Mouse (Mus musculus) forebrain, embryonic 15.5 days (tissue): ENCODE measurements around the gene Arid5b. TPM values are rescaled to one million over a fixed set of nuclear protein-coding genes. Genes with fewer than 3 reads are reported as not detected.

ENCODE experiments used
- ATAC-seq: fragments of 200-750 bp; cut with Nextera tagmentation; replicated peaks from 2 replicates; pipeline ENCODE4 v1.8.0; 2017; ENCODE audit warnings: mild to moderate bottlenecking, moderate TSS enrichment, moderate library complexity
- H3K27ac ChIP-seq: fragments of 300-500 bp; sonication (generic); replicated peaks from 2 replicates; pipeline ENCODE4 v1.5.1; 2015; ENCODE audit warnings: mild to moderate bottlenecking, inconsistent platforms
- H3K27me3 ChIP-seq: fragments of 300-500 bp; sonication (generic); 2 replicates; pipeline ENCODE4 v1.6.1; 2015; ENCODE audit warnings: inconsistent platforms
- H3K36me3 ChIP-seq: fragments of 300-500 bp; sonication (generic); 2 replicates; pipeline ENCODE4 v1.6.1; 2015; ENCODE audit warnings: mild to moderate bottlenecking, inconsistent platforms
- H3K4me1 ChIP-seq: fragments of 300-500 bp; sonication (generic); 2 replicates; pipeline ENCODE4 v1.6.1; 2015; ENCODE audit warnings: inconsistent platforms
- H3K4me2 ChIP-seq: fragments of 300-500 bp; sonication (generic); replicated peaks from 2 replicates; pipeline ENCODE4 v1.6.1; 2015; ENCODE audit warnings: mild to moderate bottlenecking, inconsistent platforms
- H3K4me3 ChIP-seq: fragments of 300-500 bp; sonication (generic); 2 replicates; pipeline ENCODE4 v1.5.1; 2015; ENCODE audit warnings: mild to moderate bottlenecking, inconsistent platforms
- H3K9ac ChIP-seq: fragments of 300-500 bp; sonication (generic); replicated peaks from 2 replicates; pipeline ENCODE4 v1.6.1; 2015; ENCODE audit warnings: mild to moderate bottlenecking, inconsistent platforms
- H3K9me3 ChIP-seq: fragments of 300-500 bp; sonication (generic); 2 replicates; pipeline ENCODE4 v1.6.1; 2016; ENCODE audit warnings: inconsistent platforms
- WGBS: fragments of 180-500 bp; shearing (Covaris S2); methylation state at CpG from one replicate; pipeline ENCODE4 v1.1.7; 2015; ENCODE audit warnings: mixed read lengths; 5-methylcytosine and 5-hydroxymethylcytosine counted together
- polyA plus RNA-seq: library from polyadenylated mRNA; unstranded; fragments of >200 nt; fragmentation: Nextera tagmentation; extraction: Ambion mirVana; gene quantifications from 2 replicates; pipeline ENCODE4 v1.2.1, GENCODE M21; 2015

Arid5b gene
- polyA plus RNA-seq, 1 experiment from 2014 or later = 15.1 TPM

- Histone ChIP-seq H3K4me1 (peaks cover 13% of the 10 kb centered on the region), H3K9ac (no peak overlapping the region), H3K36me3 (no peaks in the 10 kb centered on the region), H3K9me3 (no peaks in the 10 kb centered on the region), H3K27me3 (no peaks in the 10 kb centered on the region), H3K27ac (0 out of 2 replicates have a peak overlapping the region, but pooled peaks have one; percentile 28), H3K4me2 (peak overlapping the region; percentile 39), H3K4me3 (no peak overlapping the region)
- ATAC-seq = peak; percentile 39; the same call in 1 of the 2 replicates
- WGBS = 7% methylated on average over 11 of the region's 11 CpGs
These were observed 125.0 kb downstream of the Arid5b start for GRCm38 (mm10) chr10:68153344-68154045.

DNA sequence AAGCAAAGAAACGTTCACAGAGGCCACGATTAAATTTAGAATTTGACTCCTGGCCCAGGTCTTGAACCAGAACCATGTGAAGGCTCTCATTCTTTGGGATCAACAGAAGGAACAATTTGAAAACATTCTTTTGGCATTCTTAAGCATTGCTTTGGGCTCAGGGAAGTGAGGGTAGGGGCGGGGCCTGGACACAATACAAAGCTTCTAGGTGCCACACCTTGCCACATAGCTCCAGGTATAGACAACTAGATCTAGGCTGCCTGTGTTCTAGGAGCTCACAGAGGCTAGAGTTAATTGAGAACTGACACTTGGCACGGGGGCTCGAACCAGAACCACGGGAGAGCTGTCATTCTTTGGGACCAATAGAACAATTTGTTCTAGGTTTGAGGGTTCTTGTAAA lies 130.0 kb downstream of the Arid5b start:
- no peak overlapping the region for H3K4me3 ChIP-seq
- no peak overlapping the region for H3K27ac ChIP-seq
- H3K27me3 ChIP-seq = no peaks in the 10 kb centered on the region
- no peak overlapping the region for H3K9ac ChIP-seq
- 81% methylated on average over 6 of the region's 6 CpGs for WGBS
- H3K9me3 ChIP-seq = no peaks in the 10 kb centered on the region
- no peak for ATAC-seq
- no peaks in the 10 kb centered on the region for H3K36me3 ChIP-seq
- no peak overlapping the region for H3K4me2 ChIP-seq
- peaks cover 8% of the 10 kb centered on the region for H3K4me1 ChIP-seq

DNA sequence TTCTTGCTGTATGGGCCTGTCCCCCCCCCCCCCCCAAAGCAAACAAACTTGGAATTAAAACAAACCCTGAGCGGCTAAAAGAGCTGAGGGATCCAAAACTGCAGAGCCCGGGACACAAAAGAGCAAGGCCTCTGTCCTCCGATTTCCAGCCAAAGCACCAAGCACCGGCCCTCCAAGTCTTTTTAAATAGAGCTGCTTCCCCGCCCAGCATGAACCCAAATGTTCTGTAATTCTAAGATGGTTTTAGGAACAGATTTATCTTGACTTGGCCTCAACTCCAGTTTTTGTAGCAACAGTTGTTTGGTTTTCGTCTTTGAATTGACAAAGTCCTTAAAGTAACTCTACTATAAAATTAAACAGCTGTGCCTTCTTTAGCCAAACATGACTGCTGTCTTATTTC lies 130.8 kb downstream of the Arid5b start:
- H3K4me3 ChIP-seq = no peak overlapping the region
- no peaks in the 10 kb centered on the region for H3K36me3 ChIP-seq
- no peaks in the 10 kb centered on the region for H3K9me3 ChIP-seq
- H3K4me1 ChIP-seq = peaks cover 3% of the 10 kb centered on the region
- WGBS = 28% methylated on average over 6 of the region's 6 CpGs
- no peak overlapping the region for H3K27ac ChIP-seq
- no peak overlapping the region for H3K9ac ChIP-seq
- ATAC-seq = no peak
- no peaks in the 10 kb centered on the region for H3K27me3 ChIP-seq
- no peak overlapping the region for H3K4me2 ChIP-seq

GRCm38 (mm10) chr10:68146842-68147241 lies 131.7 kb downstream of the Arid5b start:
- Histone ChIP-seq H3K36me3 (no peaks in the 10 kb centered on the region), H3K4me2 (no peak overlapping the region), H3K9me3 (no peaks in the 10 kb centered on the region), H3K4me3 (no peak overlapping the region), H3K27me3 (no peaks in the 10 kb centered on the region), H3K9ac (no peak overlapping the region), H3K27ac (no peak overlapping the region), H3K4me1 (peaks cover 10% of the 10 kb centered on the region)
- WGBS = 9% methylated on average over 5 of the region's 5 CpGs
- 0 out of 2 replicates have a peak, but pooled peaks have one; percentile 31 for ATAC-seq

- H3K4me1 ChIP-seq = peaks cover 10% of the 10 kb centered on the region
- H3K4me2 ChIP-seq = no peak overlapping the region
- H3K4me3 ChIP-seq = no peak overlapping the region
- no peaks in the 10 kb centered on the region for H3K9me3 ChIP-seq
- H3K27me3 ChIP-seq = no peaks in the 10 kb centered on the region
- no peaks in the 10 kb centered on the region for H3K36me3 ChIP-seq
- ATAC-seq = no peak
- no peak overlapping the region for H3K27ac ChIP-seq
- WGBS = 85% methylated on average over 18 of the region's 18 CpGs
- no peak overlapping the region for H3K9ac ChIP-seq
These were observed 133.1 kb downstream of the Arid5b start for GRCm38 (mm10) chr10:68145286-68145950.

- H3K36me3 ChIP-seq = no peaks in the 10 kb centered on the region
- H3K27me3 ChIP-seq = no peaks in the 10 kb centered on the region
- H3K9ac ChIP-seq = no peak overlapping the region
- 47% methylated on average over 4 of the region's 4 CpGs for WGBS
- 0 out of 2 replicates have a peak overlapping the region, but pooled peaks have one; percentile 11 for H3K27ac ChIP-seq
- no peak overlapping the region for H3K4me3 ChIP-seq
- H3K4me2 ChIP-seq = no peak overlapping the region
- peaks cover 10% of the 10 kb centered on the region for H3K4me1 ChIP-seq
- H3K9me3 ChIP-seq = 0 out of 2 replicates have a peak, but pooled peaks cover 4% of the 10 kb centered on the region
- no peak for ATAC-seq
These were observed 136.0 kb downstream of the Arid5b start for GRCm38 (mm10) chr10:68142501-68142900.

- no peaks in the 10 kb centered on the region for H3K27me3 ChIP-seq
- 96% methylated on average over 7 of the region's 7 CpGs for WGBS
- H3K27ac ChIP-seq = no peak overlapping the region
- ATAC-seq = no peak
- 0 out of 2 replicates have a peak, but pooled peaks cover 4% of the 10 kb centered on the region for H3K9me3 ChIP-seq
- peaks cover 18% of the 10 kb centered on the region for H3K4me1 ChIP-seq
- no peak overlapping the region for H3K4me2 ChIP-seq
- no peaks in the 10 kb centered on the region for H3K36me3 ChIP-seq
- no peak overlapping the region for H3K9ac ChIP-seq
- no peak overlapping the region for H3K4me3 ChIP-seq
These were observed 137.0 kb downstream of the Arid5b start for GRCm38 (mm10) chr10:68141567-68141966.

GRCm38 (mm10) chr10:68140871-68141270 lies 137.7 kb downstream of the Arid5b start:
- Histone ChIP-seq H3K27ac (no peak overlapping the region), H3K4me3 (no peak overlapping the region), H3K4me2 (no peak overlapping the region), H3K4me1 (peaks cover 25% of the 10 kb centered on the region), H3K27me3 (no peaks in the 10 kb centered on the region), H3K9ac (no peak overlapping the region), H3K36me3 (no peaks in the 10 kb centered on the region), H3K9me3 (0 out of 2 replicates have a peak, but pooled peaks cover 4% of the 10 kb centered on the region)
- 79% methylated on average over 2 of the region's 2 CpGs for WGBS
- ATAC-seq = no peak

- no peak overlapping the region for H3K27ac ChIP-seq
- no peaks in the 10 kb centered on the region for H3K27me3 ChIP-seq
- peaks cover 30% of the 10 kb centered on the region for H3K4me1 ChIP-seq
- WGBS = 69% methylated on average over 6 of the region's 6 CpGs
- H3K4me3 ChIP-seq = no peak overlapping the region
- no peak overlapping the region for H3K4me2 ChIP-seq
- H3K36me3 ChIP-seq = no peaks in the 10 kb centered on the region
- ATAC-seq = no peak
- H3K9me3 ChIP-seq = 0 out of 2 replicates have a peak, but pooled peaks cover 4% of the 10 kb centered on the region
- H3K9ac ChIP-seq = no peak overlapping the region
These were observed 138.2 kb downstream of the Arid5b start for GRCm38 (mm10) chr10:68140306-68140705.

- Histone ChIP-seq H3K9ac (no peak overlapping the region), H3K27me3 (no peaks in the 10 kb centered on the region), H3K9me3 (0 out of 2 replicates have a peak, but pooled peaks cover 4% of the 10 kb centered on the region), H3K4me3 (no peak overlapping the region), H3K36me3 (no peaks in the 10 kb centered on the region), H3K4me1 (peaks cover 31% of the 10 kb centered on the region), H3K27ac (no peak overlapping the region), H3K4me2 (no peak overlapping the region)
- ATAC-seq = no peak
- 93% methylated on average over 5 of the region's 5 CpGs for WGBS
These were observed 140.4 kb downstream of the Arid5b start for GRCm38 (mm10) chr10:68138123-68138522.

DNA sequence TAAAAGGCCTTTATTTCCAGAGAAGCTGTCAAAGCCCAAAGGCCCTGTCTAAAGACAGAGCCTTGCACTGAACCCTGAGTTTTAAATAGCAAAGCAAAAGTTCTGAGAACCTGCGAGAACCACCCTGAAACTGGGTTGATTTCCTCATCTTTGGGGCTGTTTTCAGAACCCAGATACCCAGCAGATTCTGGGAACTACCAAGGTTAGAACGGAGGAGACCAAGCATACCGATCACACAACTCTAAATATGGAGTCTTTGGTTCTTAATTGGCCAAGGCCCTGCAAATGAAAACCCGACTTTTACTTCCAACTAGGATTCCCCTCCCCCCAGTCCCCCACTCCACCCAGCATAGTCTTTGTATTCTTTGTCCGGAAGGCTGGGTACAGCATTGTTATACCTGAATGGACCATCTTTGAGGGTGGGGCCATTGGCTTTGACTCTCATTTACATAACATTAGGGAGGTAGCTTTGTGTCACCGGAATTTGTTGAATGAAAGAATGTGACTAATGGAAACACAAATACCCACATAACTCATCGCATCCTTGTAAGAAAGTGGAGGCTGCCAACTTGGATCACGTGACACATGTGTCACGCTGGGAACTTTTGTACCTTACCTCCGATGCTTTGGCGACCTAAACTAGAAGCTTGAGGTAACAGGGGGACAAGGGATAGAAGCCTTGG lies 141.2 kb downstream of the Arid5b start:
- Histone ChIP-seq H3K4me1 (peaks cover 24% of the 10 kb centered on the region), H3K36me3 (no peaks in the 10 kb centered on the region), H3K27me3 (no peaks in the 10 kb centered on the region), H3K27ac (peak overlapping the region; percentile 42), H3K9ac (no peak overlapping the region), H3K4me2 (no peak overlapping the region), H3K9me3 (0 out of 2 replicates have a peak, but pooled peaks cover 4% of the 10 kb centered on the region), H3K4me3 (no peak overlapping the region)
- WGBS = 19% methylated on average over 11 of the region's 11 CpGs
- no peak for ATAC-seq
